Mouse (Mus musculus) layer of hippocampus, postnatal 10 days (tissue): ENCODE measurements at regions not wholly inside any gene's neighbourhood (a gene's known extent, or its start where the extent isn't known, plus 50 kb on each side); places are given as distances from the start of the nearest gene placed in this dataset.

ENCODE experiments used
- DNase-seq, 2 experiments: peaks; one replicate each; pipeline ENCODE4 v3.0.0; 2021; ENCODE audit warnings: low spot score in 2 of 2

DNA sequence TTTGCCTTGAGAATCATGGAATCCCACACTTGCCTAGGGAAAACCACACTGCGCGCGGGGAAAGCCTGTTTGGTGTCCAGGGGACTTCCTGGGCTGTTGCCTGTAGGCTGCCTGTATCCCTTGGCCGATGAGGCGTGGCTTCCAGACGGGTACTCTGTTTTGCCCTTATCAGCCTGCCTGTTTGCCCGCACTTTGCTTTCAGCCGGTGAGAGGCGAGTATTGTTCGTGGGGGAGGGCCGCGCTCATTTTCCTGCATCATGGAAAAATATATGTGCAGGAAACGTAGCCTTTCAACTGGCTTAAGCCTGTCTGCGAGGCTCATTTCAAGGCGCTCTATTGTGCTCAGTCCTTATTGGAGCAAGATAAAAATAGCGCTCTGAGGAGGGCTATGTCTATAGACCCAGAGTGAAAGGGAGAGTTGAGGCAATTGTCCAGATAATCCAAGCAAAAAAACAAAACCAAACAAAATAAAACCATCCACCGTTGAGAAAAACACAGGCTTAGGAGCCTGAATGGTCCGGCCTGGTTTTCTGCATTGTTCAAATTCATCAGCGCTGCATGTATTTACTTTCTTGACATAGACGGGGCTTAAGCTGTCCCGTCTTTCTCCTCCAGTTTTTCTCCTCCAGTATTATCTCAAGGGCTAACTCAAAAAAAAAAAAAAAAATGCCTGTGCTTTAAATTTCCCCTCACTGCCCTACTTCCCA lies 67.9 kb downstream of the Klf5 start:
- DNase-seq: no peak

DNA sequence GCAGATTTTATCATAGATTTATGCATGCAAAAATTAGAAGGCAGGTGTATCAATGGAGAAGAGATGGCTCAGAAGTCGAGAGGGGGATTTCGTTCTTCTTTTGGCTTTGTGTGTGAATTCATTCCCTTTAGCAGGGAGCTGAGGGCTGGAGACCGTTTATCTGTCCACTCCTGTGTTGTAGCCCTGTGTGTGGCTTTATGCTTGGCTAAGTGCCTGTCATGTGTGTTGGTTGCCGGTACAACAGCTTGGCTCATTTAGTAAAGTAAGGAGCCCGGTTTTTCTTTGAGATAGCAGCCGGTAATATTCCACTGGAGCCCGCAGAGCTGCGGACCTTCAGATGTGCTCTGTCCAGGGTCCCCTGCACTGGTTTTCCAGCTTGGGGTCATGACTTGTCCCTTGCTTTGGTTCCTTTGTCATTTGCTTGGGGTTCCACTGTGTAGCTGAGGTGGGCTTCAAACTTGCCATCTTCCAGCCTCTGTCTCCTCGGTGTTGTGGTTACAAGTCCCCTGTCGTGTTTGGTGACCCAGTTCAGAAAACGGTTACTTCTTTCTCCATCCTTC lies 68.6 kb downstream of the Klf5 start:
- no peak for DNase-seq

DNA sequence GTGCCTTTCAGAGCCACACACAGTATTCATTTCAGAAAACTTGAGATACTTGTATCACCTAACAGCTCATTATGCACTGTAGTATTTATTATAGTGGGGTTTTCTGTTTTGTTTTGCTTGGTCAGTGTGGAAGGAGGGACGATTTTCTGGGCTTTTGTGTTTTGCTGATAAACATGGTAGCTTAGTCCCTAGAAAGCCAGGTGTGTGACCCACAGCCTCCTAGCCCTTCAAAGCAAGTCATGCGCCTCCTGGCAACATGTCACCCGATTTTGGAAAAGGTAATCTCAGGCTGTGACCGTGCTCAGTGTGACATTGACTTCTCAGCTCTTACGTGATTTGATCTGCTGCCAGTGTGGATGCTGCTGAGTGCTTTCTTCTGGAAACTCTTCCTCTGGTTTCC lies 70.9 kb downstream of the Klf5 start:
- DNase-seq: no peak

DNA sequence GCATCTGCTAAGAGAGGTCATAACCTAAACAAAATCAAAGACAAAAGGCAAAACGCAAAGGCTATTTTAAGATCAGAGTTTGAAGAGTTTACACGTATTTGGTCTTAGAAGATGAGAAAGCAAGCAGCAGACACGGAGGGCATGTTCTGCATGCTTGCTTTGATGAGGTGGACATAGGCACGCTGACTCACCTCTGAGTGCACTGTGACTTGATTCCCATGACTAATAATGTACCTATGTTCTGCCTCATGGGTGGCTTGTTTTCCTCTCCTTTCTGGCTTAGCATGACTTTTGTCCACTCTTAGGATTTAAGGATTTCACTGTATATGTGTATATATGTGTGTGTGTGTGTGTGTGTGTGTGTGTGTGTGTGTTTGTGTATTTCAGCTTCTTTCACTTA lies 75.2 kb downstream of the Klf5 start:
- no peak for DNase-seq

DNA sequence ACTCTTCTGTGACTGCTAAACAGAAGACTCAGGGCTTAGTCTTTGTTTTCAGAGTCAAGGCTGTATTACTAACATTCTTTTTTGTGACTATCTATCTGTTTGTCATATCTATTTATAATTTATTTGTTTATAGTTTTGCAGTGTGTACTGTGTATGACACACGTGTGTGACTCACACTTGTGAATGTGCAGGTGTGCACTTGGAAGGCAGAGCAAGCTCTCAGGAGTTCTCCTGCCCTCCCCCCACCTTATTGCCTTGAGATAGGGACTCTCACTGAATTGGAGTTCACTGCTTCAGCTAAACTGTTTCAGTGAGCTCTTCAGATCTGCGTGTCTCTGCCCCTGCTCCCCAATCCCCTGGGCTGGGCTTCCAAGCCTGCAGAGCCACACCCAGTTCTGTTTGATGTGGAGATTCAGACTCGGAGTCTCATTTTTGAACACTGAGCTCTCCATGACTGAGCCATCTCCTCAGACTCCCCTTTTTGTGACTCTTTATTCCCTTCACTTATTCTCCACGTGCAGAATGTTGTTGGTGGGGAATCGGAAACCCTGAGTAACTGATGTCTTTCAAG lies 76.6 kb downstream of the Klf5 start:
- no peak for DNase-seq

DNA sequence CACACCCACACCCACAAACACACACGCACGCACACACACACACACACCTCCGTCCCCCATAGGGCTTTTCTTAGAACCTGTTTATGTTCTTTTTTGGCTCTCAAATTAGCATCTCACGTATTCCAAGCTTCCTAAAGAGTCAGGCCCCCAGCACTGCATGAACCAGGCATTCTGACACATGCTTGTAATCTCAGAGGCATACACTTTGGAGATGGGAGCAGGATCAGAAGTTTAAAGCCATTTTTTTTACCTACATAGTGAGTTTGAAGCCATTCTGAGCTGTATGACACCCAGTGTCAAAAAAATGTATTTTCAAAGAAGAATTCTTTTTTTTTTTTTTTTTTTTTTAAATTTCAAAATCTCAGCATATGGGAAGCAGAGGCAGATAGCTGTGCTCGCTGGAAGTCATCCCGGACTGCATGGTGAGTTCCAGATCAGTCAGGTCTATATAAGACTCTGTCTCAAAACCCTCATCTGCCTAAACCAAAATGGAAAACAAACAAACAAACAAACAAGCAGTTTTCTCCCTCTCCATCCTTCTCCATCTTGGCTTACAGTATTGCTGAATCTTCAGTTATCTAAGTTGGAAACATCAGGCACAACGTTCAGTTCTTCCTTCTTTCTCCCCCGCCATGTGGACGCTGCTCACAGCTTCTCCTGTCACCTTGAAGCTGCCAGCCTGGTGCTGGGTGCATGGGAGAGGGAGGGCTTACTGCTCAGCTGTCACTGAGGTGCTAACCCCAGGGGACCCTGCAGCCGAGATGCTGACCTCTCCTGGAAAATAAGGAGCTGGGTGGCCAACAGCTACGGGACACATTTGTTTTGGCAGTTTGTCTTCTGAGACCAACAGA lies 78.4 kb downstream of the Klf5 start:
- no peak for DNase-seq

DNA sequence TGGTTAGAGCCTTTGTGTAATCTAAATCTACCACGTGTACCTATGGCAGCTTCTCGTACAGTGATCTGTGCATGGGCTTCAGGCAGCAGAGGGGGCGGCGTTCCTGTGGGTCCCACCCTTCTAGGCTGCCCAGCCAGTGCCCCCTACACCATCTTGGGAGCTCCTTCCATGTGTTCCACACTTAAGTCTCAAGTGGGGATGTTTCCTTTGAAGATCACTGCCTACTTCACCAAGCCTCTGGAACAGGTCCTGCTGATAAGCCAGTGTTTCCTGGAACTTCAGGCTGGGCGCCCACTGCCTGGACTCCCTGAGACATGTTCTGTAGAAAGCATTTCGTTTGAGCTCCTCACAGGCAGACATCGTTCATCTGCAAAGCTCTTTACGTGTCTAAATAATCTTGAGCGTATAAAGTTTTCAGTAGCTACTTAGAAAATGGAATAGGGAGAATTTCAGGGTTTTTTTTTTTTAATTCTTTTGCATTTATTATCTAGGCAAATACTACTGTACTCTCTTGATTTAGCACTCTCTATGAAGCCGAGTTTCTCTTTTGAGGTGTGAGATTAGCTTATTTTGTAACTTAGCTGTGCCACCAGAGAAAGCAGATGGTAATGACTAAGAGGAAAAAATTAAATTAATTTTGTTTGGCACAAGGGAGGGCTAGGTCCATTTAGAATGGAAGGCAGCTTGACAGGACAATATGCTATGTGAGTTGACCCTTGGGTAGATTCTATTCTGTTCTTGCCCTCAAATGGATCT lies 82.9 kb downstream of the Klf5 start:
- no peak for DNase-seq

DNA sequence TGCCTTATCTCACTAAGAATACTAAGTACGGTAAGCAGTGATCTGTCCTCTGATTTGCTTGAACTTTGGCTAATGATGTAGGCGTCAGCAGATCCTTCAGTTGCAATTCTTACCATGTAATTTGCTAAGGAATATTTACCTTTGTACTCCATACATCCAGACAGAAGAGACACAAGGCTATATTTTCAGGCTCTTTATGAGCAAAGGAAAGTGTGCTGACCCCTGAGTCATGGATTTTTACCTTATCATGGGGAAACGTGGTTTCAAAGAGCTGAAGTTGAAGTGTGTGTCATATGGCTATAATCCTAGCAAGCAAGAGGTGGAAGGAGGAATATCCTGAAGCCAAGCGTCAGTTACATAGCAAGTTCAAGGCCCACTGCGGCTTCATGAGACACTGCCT lies 83.6 kb downstream of the Klf5 start:
- DNase-seq: no peak

DNA sequence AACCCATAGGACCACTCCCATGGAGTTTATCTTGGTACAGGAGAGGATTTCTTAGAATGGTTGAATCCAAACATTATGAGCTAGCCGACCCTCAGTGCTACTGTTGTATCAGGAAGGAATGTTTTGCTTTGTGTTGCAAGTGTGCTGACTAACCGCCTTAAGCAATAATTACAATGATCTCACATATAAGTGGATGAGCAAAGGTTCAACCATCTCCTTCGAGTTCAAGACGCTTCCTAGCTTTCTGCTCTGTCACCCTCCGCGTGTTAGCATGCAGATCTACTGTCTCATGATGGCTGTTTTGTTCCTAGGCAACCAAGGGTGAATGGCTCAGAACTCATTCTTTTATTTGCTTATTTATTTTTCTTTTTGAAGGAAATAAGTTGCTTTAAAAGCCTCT lies 84.7 kb downstream of the Klf5 start:
- DNase-seq: no peak

DNA sequence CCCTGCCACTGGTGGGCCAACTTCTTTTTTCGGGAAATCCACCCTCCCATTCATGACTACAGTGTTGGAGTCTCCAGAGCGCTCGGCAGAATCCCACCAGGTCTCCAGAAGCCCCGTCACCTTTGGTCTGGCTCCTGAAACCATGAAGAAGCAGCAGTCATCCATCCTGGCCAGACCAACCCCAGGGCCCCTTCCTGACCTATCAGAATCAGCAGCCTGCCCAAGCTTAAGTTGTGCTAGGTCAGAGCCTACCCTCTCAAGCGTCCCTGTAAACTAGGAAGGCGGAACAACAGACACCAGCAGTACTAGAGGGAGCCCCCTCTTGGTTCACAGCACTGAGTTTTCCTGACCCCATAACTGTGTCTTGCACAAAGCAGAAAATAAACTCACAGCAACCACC lies 89.1 kb downstream of the Klf5 start:
- DNase-seq: no peak

DNA sequence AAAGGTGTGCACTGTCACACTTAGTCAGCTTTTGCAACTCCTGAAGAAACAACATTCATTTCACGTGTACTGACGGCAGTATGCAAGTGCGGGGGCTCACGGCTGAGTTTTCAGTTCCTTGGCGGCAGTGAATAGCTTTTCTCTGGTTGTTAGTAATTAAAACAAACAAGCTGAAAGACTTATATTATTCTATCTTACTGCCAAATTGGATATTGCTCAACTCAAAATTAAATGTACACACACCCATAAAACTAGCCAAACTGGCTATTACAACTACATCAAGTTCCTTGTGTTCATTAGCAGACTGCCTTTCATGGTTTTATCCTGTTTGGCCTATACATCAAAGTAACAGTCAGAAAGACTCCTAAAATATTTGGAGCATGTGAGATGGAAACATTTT lies 90.8 kb downstream of the Klf5 start:
- DNase-seq: no peak

DNA sequence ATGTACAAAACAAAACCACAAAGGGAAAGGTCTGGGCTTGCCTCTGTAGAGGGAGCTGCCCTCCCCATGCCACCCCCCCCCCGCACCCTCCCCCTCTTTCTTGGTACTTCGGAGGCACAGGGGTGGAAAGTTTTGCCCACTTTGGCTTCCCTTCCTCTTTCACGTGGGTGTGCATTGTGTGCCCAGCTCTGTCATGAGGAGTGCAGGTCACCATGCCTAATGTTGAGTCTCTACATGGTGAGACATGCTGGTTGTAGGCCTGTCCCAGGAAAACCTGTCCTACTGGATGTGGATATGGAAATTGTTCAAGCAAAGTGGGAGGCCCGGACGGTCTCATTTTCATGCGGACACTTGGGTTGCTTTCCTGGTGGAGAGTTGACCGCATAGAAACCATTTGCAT lies 93.2 kb downstream of the Klf5 start:
- DNase-seq: no peak

DNA sequence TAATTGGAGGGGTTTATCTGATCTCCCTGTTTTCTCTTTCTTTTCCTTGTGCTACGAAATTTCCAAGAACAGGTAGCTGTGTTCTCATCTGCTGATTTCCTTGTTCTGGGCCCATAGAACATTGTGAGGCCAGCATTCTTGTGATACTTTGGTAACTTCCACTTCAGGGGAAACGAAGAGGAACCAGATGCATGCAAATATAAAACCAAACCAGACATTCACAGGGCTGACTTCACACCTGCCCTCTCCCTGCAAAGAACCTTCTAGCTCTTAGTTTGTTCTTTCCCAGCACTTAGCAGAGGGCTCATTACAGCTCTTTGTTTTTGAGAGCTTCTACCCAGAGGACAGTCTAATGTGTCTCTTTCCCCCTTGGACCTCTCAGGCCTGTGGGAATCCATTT lies 94.3 kb downstream of the Klf5 start:
- DNase-seq: no peak

DNA sequence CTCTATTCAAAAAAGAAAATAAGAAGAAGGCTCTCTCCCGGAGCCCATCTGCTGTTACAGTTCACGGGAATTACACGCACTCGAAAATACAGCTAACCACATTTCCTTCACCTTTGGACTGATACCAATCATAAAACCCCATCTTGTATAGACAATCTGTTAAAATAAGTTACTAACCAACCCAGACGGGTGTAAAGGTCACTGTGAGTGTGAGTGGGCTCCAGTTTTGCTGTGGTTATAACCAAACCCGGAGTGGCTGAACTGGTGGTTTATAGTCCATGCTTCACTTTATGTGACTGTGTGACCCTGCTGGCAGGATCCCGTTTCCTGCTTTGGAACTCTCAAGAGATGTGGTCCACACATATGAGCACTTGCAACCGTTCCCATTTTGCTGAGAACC lies 95.1 kb downstream of the Klf5 start:
- no peak for DNase-seq

DNA sequence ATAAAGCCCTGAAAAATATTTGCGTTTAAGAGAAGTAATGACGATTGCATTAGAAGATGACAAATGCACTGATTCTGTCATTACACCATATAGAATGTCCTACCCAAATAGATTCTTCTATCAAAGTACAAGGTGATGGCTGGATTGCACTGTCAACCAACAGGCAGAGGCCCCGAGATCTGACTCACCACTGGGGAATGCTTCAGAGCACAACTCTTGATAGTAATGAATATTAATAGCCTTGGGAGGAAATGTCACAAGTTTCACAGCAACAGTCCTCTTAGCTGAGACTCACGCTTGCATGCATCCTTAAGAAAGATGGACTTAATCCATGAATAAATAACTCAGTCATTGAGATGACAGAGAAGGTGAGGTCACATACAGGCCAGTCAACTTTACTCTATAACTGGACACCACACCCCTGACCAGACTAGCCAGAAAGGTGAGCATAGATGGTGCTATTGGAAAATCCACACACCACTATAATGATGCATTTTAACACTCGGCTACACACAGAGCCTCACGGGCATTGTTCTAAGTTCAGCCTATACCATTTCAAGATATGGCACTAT lies 104.8 kb downstream of the Klf5 start:
- no peak for DNase-seq

DNA sequence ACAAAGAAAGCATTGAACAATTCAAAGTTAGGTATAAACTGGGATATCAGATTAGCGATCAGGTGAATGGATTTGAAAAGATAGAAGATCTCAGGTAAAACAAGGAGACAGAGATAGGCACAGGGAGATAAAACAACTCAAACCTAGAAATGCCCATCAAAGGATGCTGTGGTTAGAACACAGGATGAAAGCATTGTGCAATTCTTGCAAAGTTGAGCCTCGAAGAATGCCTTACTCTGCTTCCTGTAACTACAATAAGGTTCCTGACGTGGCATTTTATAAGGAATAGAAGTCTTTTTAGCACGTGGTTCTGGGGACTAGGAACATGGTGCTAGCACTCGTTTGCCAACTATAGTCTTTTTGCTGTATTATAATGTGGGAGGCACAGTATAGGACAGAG lies 106.7 kb downstream of the Klf5 start:
- DNase-seq: no peak

DNA sequence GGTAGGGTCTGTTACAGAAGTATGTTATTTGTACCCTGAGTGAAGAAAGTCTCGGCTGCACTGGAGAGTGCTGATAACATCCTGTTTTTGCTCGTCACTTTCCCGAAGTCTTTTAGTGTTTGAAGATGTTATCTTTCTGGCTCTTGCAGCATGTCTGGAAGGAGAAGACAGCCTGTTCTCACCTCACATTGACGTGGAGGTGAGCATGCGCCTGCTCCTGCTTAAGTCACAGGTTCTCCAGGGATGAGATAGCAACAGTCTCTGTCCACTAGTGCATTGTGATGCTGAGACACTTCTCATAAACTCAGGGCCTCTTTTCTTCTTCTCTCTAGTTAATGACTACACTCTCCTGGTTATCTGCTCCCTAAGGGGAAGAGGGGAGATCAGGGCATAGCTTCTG lies 113.3 kb downstream of the Klf5 start:
- DNase-seq: no peak

DNA sequence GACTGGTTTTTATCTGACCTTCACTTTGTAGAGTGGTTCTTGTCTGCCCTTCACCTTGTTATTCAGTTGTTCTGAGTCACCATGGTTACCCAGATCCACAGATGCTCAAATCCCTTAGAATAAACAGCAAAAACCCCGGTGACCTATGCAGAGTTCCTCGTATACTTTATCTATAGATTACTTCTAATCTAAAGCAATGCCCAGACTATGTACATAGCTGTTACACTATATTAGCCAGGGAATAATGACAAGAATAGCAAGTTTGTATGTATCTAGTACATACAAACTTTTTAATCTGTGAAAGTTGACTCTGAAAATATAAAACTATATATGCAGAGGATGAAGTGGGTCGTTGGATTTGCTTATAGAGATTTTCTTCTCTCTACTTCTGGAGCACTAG lies 117.7 kb downstream of the Klf5 start:
- DNase-seq: no peak

DNA sequence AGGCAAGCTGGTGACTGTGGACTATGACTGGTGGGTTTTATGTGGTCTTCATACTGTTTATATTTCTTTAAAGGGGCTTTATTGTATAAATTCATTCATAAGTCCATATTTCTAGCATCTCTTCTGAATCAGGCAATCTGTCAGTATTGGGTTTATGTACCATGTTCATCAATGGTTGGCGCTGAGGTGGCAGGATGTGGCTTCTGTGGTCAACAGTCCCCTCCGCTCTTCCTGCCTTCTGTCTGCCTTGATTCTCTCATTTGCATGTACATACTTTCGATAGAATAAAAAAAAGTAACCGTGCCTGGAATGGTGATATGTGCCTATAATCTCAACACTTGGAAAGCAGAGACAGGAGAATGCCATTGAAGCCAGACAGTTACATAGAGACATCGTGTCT lies 120.5 kb downstream of the Klf5 start:
- DNase-seq: no peak

DNA sequence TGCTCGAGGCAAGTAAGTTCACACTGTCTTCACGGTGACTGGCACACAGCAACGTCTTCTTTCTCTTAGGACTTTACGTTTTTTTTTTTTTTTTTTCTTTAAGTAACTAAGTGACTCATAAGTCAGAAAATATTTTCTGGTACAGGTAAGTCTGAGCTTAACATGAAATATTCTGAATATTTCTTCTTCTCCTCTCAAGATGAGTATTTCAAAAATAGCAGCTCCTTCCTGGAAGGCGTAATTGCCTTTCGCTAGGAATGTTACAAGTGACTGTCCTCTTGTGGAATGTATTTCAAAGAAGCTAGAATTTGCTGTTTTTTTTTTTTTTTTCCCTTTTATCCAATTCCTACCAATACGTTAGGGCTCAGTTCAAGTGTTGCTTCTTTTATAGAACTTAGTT lies 124.8 kb downstream of the Klf5 start:
- DNase-seq: no peak

DNA sequence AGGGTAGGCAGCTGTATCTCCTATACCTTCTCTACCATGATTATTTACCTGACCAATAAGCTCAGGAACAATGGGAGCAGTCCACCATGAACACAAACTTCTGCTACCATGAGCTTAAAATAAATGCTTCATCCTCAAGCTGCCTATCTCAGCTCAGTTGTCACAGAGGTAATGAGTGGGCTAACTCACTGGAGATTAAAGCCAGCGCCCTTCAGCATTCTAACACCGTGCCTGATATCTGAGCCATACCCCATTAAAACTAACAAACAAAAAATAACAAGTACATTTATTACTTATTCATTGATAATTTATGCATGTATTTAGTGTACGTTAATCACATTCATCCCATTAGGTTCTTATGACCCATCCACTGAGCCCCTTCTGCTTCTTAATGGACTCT lies 128.6 kb downstream of the Klf5 start:
- DNase-seq: no peak
